8 mouse cellular contexts compared by ENCODE assay signal in the genomic region with DNA sequence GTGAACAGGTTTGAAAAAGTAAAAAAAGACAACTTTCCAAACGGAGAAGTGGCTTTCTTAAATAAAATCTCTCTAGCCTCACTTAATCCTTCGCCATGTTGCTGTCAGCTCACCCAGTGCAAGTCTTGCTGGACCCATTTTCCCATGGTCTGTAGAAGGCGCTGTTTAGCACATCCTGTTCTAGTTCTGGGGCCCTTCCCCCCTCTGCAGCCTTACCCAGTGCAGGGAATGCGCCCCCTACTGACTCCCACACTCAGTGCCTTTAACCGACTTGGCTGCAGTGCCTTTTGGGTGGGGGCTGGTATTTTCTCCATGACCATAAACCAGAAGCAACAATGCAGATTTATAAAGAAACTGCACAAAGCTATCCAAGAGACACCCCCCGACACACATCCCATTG. TPM values are rescaled to one million over a fixed set of nuclear protein-coding genes. Genes with fewer than 3 reads are reported as not detected.
DNase-seq lines count a peak whose midpoint lies in the region; ATAC-seq and TF ChIP-seq lines count a peak whose summit lies in the region.

No protein-coding gene starts in this region.

- H3K27ac ChIP-seq in MEL (ENCODE audit: control insufficient read depth, low read depth, low read length): peak overlapping the region; percentile 63
- H3K27ac ChIP-seq in cerebellum, adult 2 months (ENCODE audit: insufficient read depth, low read length): no peak overlapping the region
- H3K27ac ChIP-seq in forebrain, postnatal 0 days (ENCODE audit: low read depth, low read length): peak overlapping the region; percentile 99
- peak overlapping the region; percentile 98 for H3K27ac ChIP-seq in lung, embryonic 15.5 days

- TF ChIP-seq EP300 in MEL (IDR thresholded peaks at IDR 0.05; ENCODE audit: low read depth in 1 of 2, low read length in 2 of 2): peak; percentile 42 to 67

- H3K36me3 ChIP-seq in MEL (ENCODE audit: control insufficient read depth in 1 of 2, insufficient read depth in 2 of 2, low read length in 2 of 2): peaks cover 29 to 46% of the 10 kb centered on the region in 2 experiments
- H3K36me3 ChIP-seq in forebrain, postnatal 0 days (ENCODE audit: insufficient read depth): peaks cover 13% of the 10 kb centered on the region
- peaks cover 21% of the 10 kb centered on the region; the same call in 1 of the 2 replicates for H3K36me3 ChIP-seq in lung, embryonic 15.5 days

- no peaks in the 10 kb centered on the region for H3K27me3 ChIP-seq in MEL (ENCODE audit: control insufficient read depth in 1 of 2, insufficient read depth in 2 of 2, low read length in 2 of 2)
- H3K27me3 ChIP-seq in cerebellum, adult 2 months (ENCODE audit: control insufficient read depth, insufficient read depth, low read length): no peaks in the 10 kb centered on the region
- H3K27me3 ChIP-seq in forebrain, postnatal 0 days (ENCODE audit: insufficient read depth, low read length): no peaks in the 10 kb centered on the region
- no peaks in the 10 kb centered on the region for H3K27me3 ChIP-seq in lung, embryonic 15.5 days

- peaks cover 11 to 30% of the 10 kb centered on the region in 2 experiments for H3K4me1 ChIP-seq in MEL (ENCODE audit: control insufficient read depth in 1 of 2, insufficient read depth in 2 of 2, low read length in 2 of 2)
- H3K4me1 ChIP-seq in cerebellum, adult 2 months (ENCODE audit: control insufficient read depth, insufficient read depth, low read length): peaks cover 6% of the 10 kb centered on the region; the same call in 1 of the 2 replicates
- H3K4me1 ChIP-seq in forebrain, postnatal 0 days (ENCODE audit: insufficient read depth): peaks cover 9% of the 10 kb centered on the region
- peaks cover 31% of the 10 kb centered on the region for H3K4me1 ChIP-seq in lung, embryonic 15.5 days

- peak; percentile 19 for TF ChIP-seq RAD21 in MEL (IDR thresholded peaks at IDR 0.05; ENCODE audit: low read depth, low read length)

- peak; percentile 94 for DNase-seq in MEL (ENCODE audit: low read depth, low spot score)
- peak; percentile 80 to 82 for DNase-seq in cerebellum, adult 2 months
- DNase-seq in forebrain, postnatal 0 days: peak; percentile 94
- peak; percentile 94 for DNase-seq in heart, postnatal 4 days
- peak; percentile 88 to 90 for DNase-seq in layer of hippocampus, adult 8-10 months (ENCODE audit: low spot score in 2 of 2)
- peak; percentile 68 for DNase-seq in ovary, adult 18-20 months (ENCODE audit: low spot score)
- peak; percentile 95 for DNase-seq in thymus, postnatal 0 days (ENCODE audit: low spot score)

- WGBS in cerebellum, adult 2 months: 3% methylated on average over 6 of the region's 6 CpGs
- WGBS in forebrain, postnatal 0 days: 3% methylated on average over 6 of the region's 6 CpGs
- WGBS in lung, embryonic 15.5 days: 3% methylated on average over 6 of the region's 6 CpGs

- peak overlapping the region; percentile 99 for H3K9ac ChIP-seq in MEL (ENCODE audit: control insufficient read depth, low read depth, low read length, poor library complexity, severe bottlenecking)
- H3K9ac ChIP-seq in forebrain, postnatal 0 days: peak overlapping the region; percentile 100
- peak overlapping the region; percentile 99 for H3K9ac ChIP-seq in lung, embryonic 15.5 days

- peak in 2 of 3 experiments; percentile 89 to 92 for TF ChIP-seq CTCF in MEL (IDR thresholded peaks at IDR 0.05 in 2 of 3, conservative IDR thresholded peaks at IDR 0.05 in 1 of 3; ENCODE audit: control insufficient read depth in 1 of 3, insufficient read depth in 1 of 3, low read depth in 2 of 3, low read length in 3 of 3, poor library complexity in 1 of 3, severe bottlenecking in 1 of 3)
- TF ChIP-seq CTCF in cerebellum, adult 2 months (IDR thresholded peaks at IDR 0.05; ENCODE audit: borderline replicate concordance, insufficient read depth, low read depth, low read length): peak; percentile 89
- peak; percentile 99 for TF ChIP-seq CTCF in forebrain, postnatal 0 days (IDR thresholded peaks at IDR 0.05; ENCODE audit: low read depth)

- no peak for TF ChIP-seq POLR2A in MEL (IDR thresholded peaks at IDR 0.05; ENCODE audit: control insufficient read depth in 1 of 2, insufficient read depth in 1 of 2, low read depth in 1 of 2, low read length in 2 of 2, poor library complexity in 1 of 2)
- no peak for TF ChIP-seq POLR2A in cerebellum, adult 2 months (IDR thresholded peaks at IDR 0.05; ENCODE audit: borderline replicate concordance, insufficient read depth, low read length)

- ATAC-seq in forebrain, postnatal 0 days: peak; percentile 64
- peak; percentile 50; the same call in 1 of the 2 replicates for ATAC-seq in lung, embryonic 15.5 days (ENCODE audit: borderline replicate concordance, extremely low read depth, low FRiP score, low TSS enrichment)

- H3K79me2 ChIP-seq in MEL (ENCODE audit: control insufficient read depth, insufficient read depth, low read length, poor library complexity): peaks cover 55% of the 10 kb centered on the region

- peak overlapping the region; percentile 71 for H3K4me2 ChIP-seq in forebrain, postnatal 0 days (ENCODE audit: low read depth)
- H3K4me2 ChIP-seq in lung, embryonic 15.5 days: peak overlapping the region; percentile 75

- peak overlapping the region; percentile 85 to 95 for H3K4me3 ChIP-seq in MEL (ENCODE audit: control insufficient read depth in 1 of 2, insufficient read depth in 1 of 2, low read depth in 2 of 2, low read length in 2 of 2)
- H3K4me3 ChIP-seq in cerebellum, adult 2 months (replicated peaks; ENCODE audit: insufficient read depth, low read depth, low read length): peak overlapping the region; percentile 70
- H3K4me3 ChIP-seq in forebrain, postnatal 0 days (ENCODE audit: low read depth, low read length): peak overlapping the region; percentile 99
- peak overlapping the region; percentile 100 for H3K4me3 ChIP-seq in lung, embryonic 15.5 days

- no peaks in the 10 kb centered on the region for H3K9me3 ChIP-seq in MEL (replicated peaks; ENCODE audit: insufficient read depth, low read length)
- H3K9me3 ChIP-seq in forebrain, postnatal 0 days (ENCODE audit: low read length): no peaks in the 10 kb centered on the region
- H3K9me3 ChIP-seq in lung, embryonic 15.5 days: no peaks in the 10 kb centered on the region

TF ChIP-seq in MEL, 35 proteins besides CTCF, POLR2A, EP300 and RAD21 (continues in another document):
- TF ChIP-seq ELF1 (IDR thresholded peaks at IDR 0.05; ENCODE audit: low read depth, low read length) (peak; percentile 67), JUND (IDR thresholded peaks at IDR 0.05; ENCODE audit: low read depth, low read length) (peak; percentile 59; the same call in 1 of the 2 replicates), USF1 (IDR thresholded peaks at IDR 0.05; ENCODE audit: low read depth, low read length) (no peak), MYC (IDR thresholded peaks at IDR 0.05; ENCODE audit: low read depth, low read length) (peak; percentile 67)

RNA-seq across cellular contexts. Expression of a gene that starts 1.6 kb away (rescaled TPM):
- total RNA-seq in MEL (2012; rRNA removed): 2.3 and 2.8 TPM in 2 replicates
- 10 to 100 TPM; 11.9 to 29.4 TPM for polyA plus RNA-seq in MEL (2012; ENCODE audit: insufficient read depth in 1 of 2, insufficient read length in 2 of 2, low read depth in 1 of 2, low replicate concordance in 2 of 2, missing spikeins in 1 of 2)
- 25.9 and 33.0 TPM in 2 replicates for polyA plus RNA-seq in cerebellum, adult 2 months (2012; rRNA removed)
- 22.0 and 41.8 TPM in 2 replicates for total RNA-seq in forebrain, postnatal 0 days (2014; rRNA removed)
- 9.2 and 15.4 TPM in 2 replicates for polyA plus RNA-seq in forebrain, postnatal 0 days (2015; fragmentation: Nextera tagmentation; extraction: Ambion mirVana)
- 10 to 100 TPM; 69.1 to 70.2 TPM for total RNA-seq in heart, postnatal 4 days (2021)
- total RNA-seq in layer of hippocampus, adult 8-10 months (2022): 10 to 100 TPM; 69.9 to 88.6 (median 84.4) TPM
- polyA plus RNA-seq in lung, embryonic 15.5 days (2015; fragmentation: Nextera tagmentation; extraction: Ambion mirVana): 9.3 and 10.0 TPM in 2 replicates
- 4.8 and 7.9 TPM in 2 replicates for polyA plus RNA-seq in thymus, postnatal 0 days (2015; fragmentation: Nextera tagmentation; extraction: Ambion mirVana)

RNA-seq across cellular contexts. Expression of a gene that starts 24.9 kb away (rescaled TPM):
- 24.4 and 29.4 TPM in 2 replicates for total RNA-seq in MEL (2012; rRNA removed)
- polyA plus RNA-seq in MEL (2012; ENCODE audit: insufficient read depth in 1 of 2, insufficient read length in 2 of 2, low read depth in 1 of 2, low replicate concordance in 2 of 2, missing spikeins in 1 of 2): 10 to 100 TPM in 1 of 2 experiments, not detected in 1; 24.4 TPM
- polyA plus RNA-seq in cerebellum, adult 2 months (2012; rRNA removed): 36.1 and 39.9 TPM in 2 replicates
- total RNA-seq in forebrain, postnatal 0 days (2014; rRNA removed): 42.9 and 47.9 TPM in 2 replicates
- 9.1 and 16.3 TPM in 2 replicates for polyA plus RNA-seq in forebrain, postnatal 0 days (2015; fragmentation: Nextera tagmentation; extraction: Ambion mirVana)
- 10 to 100 TPM; 23.0 to 32.3 TPM for total RNA-seq in heart, postnatal 4 days (2021)
- total RNA-seq in layer of hippocampus, adult 8-10 months (2022): 10 to 100 TPM; 33.7 to 46.0 (median 35.0) TPM
- 16.7 and 19.5 TPM in 2 replicates for polyA plus RNA-seq in lung, embryonic 15.5 days (2015; fragmentation: Nextera tagmentation; extraction: Ambion mirVana)
- polyA plus RNA-seq in thymus, postnatal 0 days (2015; fragmentation: Nextera tagmentation; extraction: Ambion mirVana): 10.4 and 15.3 TPM in 2 replicates

RNA-seq across cellular contexts. Expression of a gene that starts 25.1 kb away (rescaled TPM):
- 35.4 and 49.0 TPM in 2 replicates for total RNA-seq in MEL (2012; rRNA removed)
- 100 to 1,000 TPM in 1 of 2 experiments, 10 to 100 TPM in 1; 63.5 to 564 TPM for polyA plus RNA-seq in MEL (2012; ENCODE audit: insufficient read depth in 1 of 2, insufficient read length in 2 of 2, low read depth in 1 of 2, low replicate concordance in 2 of 2, missing spikeins in 1 of 2)
- 26.7 and 28.1 TPM in 2 replicates for polyA plus RNA-seq in cerebellum, adult 2 months (2012; rRNA removed)
- total RNA-seq in forebrain, postnatal 0 days (2014; rRNA removed): 13.4 and 21.4 TPM in 2 replicates
- 94.5 and 112 TPM in 2 replicates for polyA plus RNA-seq in forebrain, postnatal 0 days (2015; fragmentation: Nextera tagmentation; extraction: Ambion mirVana)
- total RNA-seq in heart, postnatal 4 days (2021): 10 to 100 TPM; 50.8 to 60.8 TPM
- 10 to 100 TPM; 48.8 to 66.4 (median 52.7) TPM for total RNA-seq in layer of hippocampus, adult 8-10 months (2022)
- 91.7 and 91.9 TPM in 2 replicates for polyA plus RNA-seq in lung, embryonic 15.5 days (2015; fragmentation: Nextera tagmentation; extraction: Ambion mirVana)
- 143 and 144 TPM in 2 replicates for polyA plus RNA-seq in thymus, postnatal 0 days (2015; fragmentation: Nextera tagmentation; extraction: Ambion mirVana)

RNA-seq across cellular contexts. Expression of a gene that starts 25.2 kb away (rescaled TPM):
- total RNA-seq in MEL (2012; rRNA removed): 4.2 and 5.1 TPM in 2 replicates
- polyA plus RNA-seq in MEL (2012; ENCODE audit: insufficient read depth in 1 of 2, insufficient read length in 2 of 2, low read depth in 1 of 2, low replicate concordance in 2 of 2, missing spikeins in 1 of 2): 1 to 10 TPM in 1 of 2 experiments, not detected in 1; 2.9 TPM
- polyA plus RNA-seq in cerebellum, adult 2 months (2012; rRNA removed): 13.4 and 14.1 TPM in 2 replicates
- total RNA-seq in forebrain, postnatal 0 days (2014; rRNA removed): 23.1 and 23.6 TPM in 2 replicates
- 8.6 and 9.9 TPM in 2 replicates for polyA plus RNA-seq in forebrain, postnatal 0 days (2015; fragmentation: Nextera tagmentation; extraction: Ambion mirVana)
- 1 to 10 TPM; 6.7 to 8.1 TPM for total RNA-seq in heart, postnatal 4 days (2021)
- total RNA-seq in layer of hippocampus, adult 8-10 months (2022): 10 to 100 TPM; 15.6 to 19.8 (median 17.4) TPM
- 6.8 and 7.8 TPM in 2 replicates for polyA plus RNA-seq in lung, embryonic 15.5 days (2015; fragmentation: Nextera tagmentation; extraction: Ambion mirVana)
- 9.3 and 11.4 TPM in 2 replicates for polyA plus RNA-seq in thymus, postnatal 0 days (2015; fragmentation: Nextera tagmentation; extraction: Ambion mirVana)
